Mouse (Mus musculus): Measurements from ENCODE around the gene Ovch2. TPM values are rescaled to one million over a fixed set of nuclear protein-coding genes. Genes with fewer than 3 reads are reported as not detected.
A peak's percentile ranks its signal among the peaks of the same experiment; 100 is the strongest.

Gene Ovch2
- polyA plus RNA-seq, 1 experiment from 2014 or later, result not detected

DNA sequence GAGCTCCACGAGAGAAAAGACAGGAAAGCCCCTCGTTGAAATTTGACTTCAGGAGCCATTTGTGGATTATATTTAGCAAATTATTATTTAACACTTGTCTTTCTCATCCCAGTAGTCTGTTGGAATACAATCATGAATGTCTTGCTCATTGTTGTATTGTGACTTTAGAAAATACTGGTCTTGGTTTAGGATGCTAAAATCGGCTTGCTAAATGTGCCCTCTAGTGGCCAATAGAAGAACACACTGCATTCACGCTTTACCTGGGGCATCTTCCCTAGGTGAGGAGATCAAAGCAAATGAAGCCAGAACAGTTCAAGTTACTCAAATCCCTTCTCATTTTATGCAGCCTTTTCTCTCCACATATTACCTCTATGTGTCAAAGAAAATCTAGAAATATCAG, 21.4 kb downstream of the Ovch2 start:
- no peak for ATAC-seq (ENCODE audit: low FRiP score, low TSS enrichment)
- no peak overlapping the region for H3K27ac ChIP-seq (ENCODE audit: low read length)
- H3K36me3 ChIP-seq (ENCODE audit: insufficient read depth, low read length), result no peaks in the 10 kb centered on the region
- no peak overlapping the region for H3K4me2 ChIP-seq (replicated peaks; ENCODE audit: low read depth, low read length)
- no peak overlapping the region for H3K9ac ChIP-seq (replicated peaks; ENCODE audit: low read length)
- no peaks in the 10 kb centered on the region for H3K27me3 ChIP-seq (ENCODE audit: insufficient read depth, low read length)
- 44% methylated on average over 4 of the region's 4 CpGs for WGBS
- H3K4me3 ChIP-seq (ENCODE audit: low read length), result no peak overlapping the region
- no peaks in the 10 kb centered on the region for H3K9me3 ChIP-seq (ENCODE audit: low read length)
- no peaks in the 10 kb centered on the region for H3K4me1 ChIP-seq (ENCODE audit: insufficient read depth, low read length)

DNA sequence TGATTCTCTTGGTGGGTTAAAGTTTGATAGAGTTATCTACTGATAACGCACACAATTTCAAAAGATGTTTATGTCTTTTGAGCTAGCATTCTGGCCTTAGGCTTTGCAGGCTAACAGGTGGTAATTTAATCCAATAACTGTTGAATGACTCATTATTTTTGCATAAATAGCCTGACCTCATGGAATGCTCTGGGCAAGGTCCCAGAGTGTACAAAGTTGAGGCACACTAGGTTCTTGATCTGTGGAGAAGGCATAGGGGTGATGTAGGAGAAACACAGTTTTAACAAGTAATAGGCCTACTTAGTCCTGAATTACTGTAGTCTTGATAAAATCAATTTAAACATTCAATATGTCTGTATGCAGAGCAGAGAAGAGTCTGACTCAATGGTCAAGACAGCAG, 22.8 kb downstream of the Ovch2 start:
- WGBS, result 54% methylated on average over 1 of the region's 1 CpGs
- H3K27ac ChIP-seq (ENCODE audit: low read length), result no peak overlapping the region
- H3K4me1 ChIP-seq (ENCODE audit: insufficient read depth, low read length), result no peaks in the 10 kb centered on the region
- no peak overlapping the region for H3K4me2 ChIP-seq (replicated peaks; ENCODE audit: low read depth, low read length)
- ATAC-seq (ENCODE audit: low FRiP score, low TSS enrichment), result no peak
- H3K9me3 ChIP-seq (ENCODE audit: low read length), result no peaks in the 10 kb centered on the region
- H3K9ac ChIP-seq (replicated peaks; ENCODE audit: low read length), result no peak overlapping the region
- no peaks in the 10 kb centered on the region for H3K27me3 ChIP-seq (ENCODE audit: insufficient read depth, low read length)
- H3K36me3 ChIP-seq (ENCODE audit: insufficient read depth, low read length), result no peaks in the 10 kb centered on the region
- H3K4me3 ChIP-seq (ENCODE audit: low read length), result no peak overlapping the region

DNA sequence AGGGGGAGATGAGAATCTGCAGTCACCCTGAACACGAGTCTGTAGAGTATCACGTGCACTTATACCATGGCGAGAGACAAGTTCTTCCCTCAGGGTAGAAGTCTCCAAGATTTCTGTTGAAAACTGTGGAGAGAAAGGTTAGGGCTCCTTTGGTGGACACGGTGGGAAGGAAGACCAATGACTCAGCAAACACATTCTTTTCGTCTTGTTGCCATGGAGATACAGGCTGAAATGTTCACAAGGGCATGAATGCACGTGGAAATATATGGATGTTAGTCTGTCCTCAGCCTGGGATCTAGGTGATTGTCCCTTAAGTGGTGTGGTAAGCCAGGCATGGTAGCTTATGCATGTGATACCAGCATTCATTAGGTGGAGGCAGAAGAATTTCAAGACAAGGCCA, 30.2 kb downstream of the Ovch2 start:
- no peaks in the 10 kb centered on the region for H3K27me3 ChIP-seq (ENCODE audit: insufficient read depth, low read length)
- no peaks in the 10 kb centered on the region for H3K4me1 ChIP-seq (ENCODE audit: insufficient read depth, low read length)
- H3K4me2 ChIP-seq (replicated peaks; ENCODE audit: low read depth, low read length), result no peak overlapping the region
- ATAC-seq (ENCODE audit: low FRiP score, low TSS enrichment), result no peak
- no peaks in the 10 kb centered on the region for H3K36me3 ChIP-seq (ENCODE audit: insufficient read depth, low read length)
- H3K4me3 ChIP-seq (ENCODE audit: low read length), result no peak overlapping the region
- WGBS, result 64% methylated on average over 6 of the region's 6 CpGs
- no peaks in the 10 kb centered on the region for H3K9me3 ChIP-seq (ENCODE audit: low read length)
- no peak overlapping the region for H3K27ac ChIP-seq (ENCODE audit: low read length)
- H3K9ac ChIP-seq (replicated peaks; ENCODE audit: low read length), result no peak overlapping the region

DNA sequence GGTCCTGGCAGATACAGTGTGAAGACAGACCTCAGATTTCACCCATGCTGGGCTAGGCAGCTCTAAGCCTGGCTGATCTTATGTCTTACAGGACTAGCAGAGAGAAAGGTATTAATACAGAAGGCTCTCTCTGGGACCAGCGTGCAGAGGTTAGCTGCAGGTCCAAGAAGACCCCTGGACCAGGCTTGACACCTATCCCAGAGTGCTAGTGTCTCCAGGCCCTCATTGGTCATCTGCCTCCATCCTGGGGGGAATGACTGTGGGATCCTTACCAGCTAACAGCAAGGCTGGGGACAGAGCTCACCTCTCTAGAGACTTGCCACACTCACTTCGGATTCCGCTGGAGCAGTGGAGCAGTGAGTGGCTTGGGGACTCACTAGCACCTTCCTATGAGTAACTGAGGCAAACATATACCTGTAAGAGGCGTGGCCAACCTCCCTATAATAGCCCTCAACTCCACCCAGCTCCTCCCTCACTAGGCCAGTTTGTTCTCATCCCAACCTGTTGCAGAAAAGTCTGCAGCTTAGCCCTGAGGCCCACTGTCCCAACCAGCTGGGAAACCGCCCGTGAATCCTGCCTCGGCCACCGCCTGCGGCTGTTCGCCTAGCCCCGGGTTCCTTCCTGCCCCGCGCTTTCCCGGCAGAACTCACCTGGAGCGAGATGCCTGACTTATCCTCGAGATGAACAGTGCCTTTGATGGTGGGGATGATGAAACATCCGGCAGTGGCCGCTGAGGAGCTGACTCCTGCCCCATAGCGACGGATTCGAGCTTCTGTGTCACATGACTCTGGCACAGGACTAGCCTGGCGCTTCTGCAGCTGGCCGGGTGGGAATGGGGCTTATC, 43.5 kb downstream of the Ovch2 start, which contains the start of gene Cyb5r2:
Cyb5r2 (minus strand) TSS at position 725 of the 844 bp plus-strand sequence.
- Histone ChIP-seq H3K27ac (ENCODE audit: low read length) (no peak within 1 kb of the TSS), H3K9ac (replicated peaks; ENCODE audit: low read length) (peak within 1 kb of the TSS; percentile 53), H3K27me3 (ENCODE audit: insufficient read depth, low read length) (no peaks in the 10 kb centered on the region), H3K4me1 (ENCODE audit: insufficient read depth, low read length) (peaks cover 6% of the 10 kb centered on the region; the same call in 1 of the 2 replicates), H3K9me3 (ENCODE audit: low read length) (no peaks in the 10 kb centered on the region), H3K36me3 (ENCODE audit: insufficient read depth, low read length) (no peaks in the 10 kb centered on the region), H3K4me3 (ENCODE audit: low read length) (peak within 1 kb of the TSS; percentile 35), H3K4me2 (replicated peaks; ENCODE audit: low read depth, low read length) (peak within 1 kb of the TSS; percentile 59)
- WGBS, result 10% methylated on average over 23 of the region's 23 CpGs
- peak; percentile 84 for ATAC-seq (ENCODE audit: low FRiP score, low TSS enrichment)

DNA sequence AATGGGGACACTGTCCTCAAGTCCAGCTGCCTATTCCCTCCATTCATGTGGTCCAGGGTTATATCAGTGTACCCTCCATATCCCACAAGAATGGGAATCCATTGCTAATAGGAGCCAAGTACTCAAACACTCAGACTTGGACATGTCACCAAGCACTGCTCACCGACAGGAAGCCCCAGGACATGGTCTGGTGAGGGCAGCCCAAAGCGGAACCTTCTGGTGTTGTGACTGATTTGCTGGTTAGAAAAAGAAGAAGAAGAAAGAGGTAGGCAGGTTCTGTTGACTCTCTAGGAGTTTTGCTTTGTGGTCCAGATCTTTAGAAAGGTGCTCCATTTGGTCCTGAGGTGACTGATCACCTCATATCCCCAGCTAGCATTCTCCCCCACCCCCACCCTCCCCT, 44.3 kb downstream of the Ovch2 start:
- no peaks in the 10 kb centered on the region for H3K9me3 ChIP-seq (ENCODE audit: low read length)
- WGBS, result 75% methylated on average over 2 of the region's 2 CpGs
- H3K27me3 ChIP-seq (ENCODE audit: insufficient read depth, low read length), result no peaks in the 10 kb centered on the region
- H3K27ac ChIP-seq (ENCODE audit: low read length), result no peak overlapping the region
- no peak overlapping the region for H3K4me2 ChIP-seq (replicated peaks; ENCODE audit: low read depth, low read length)
- ATAC-seq (ENCODE audit: low FRiP score, low TSS enrichment), result no peak
- H3K4me3 ChIP-seq (ENCODE audit: low read length), result no peak overlapping the region
- no peak overlapping the region for H3K9ac ChIP-seq (replicated peaks; ENCODE audit: low read length)
- peaks cover 6% of the 10 kb centered on the region; the same call in 1 of the 2 replicates for H3K4me1 ChIP-seq (ENCODE audit: insufficient read depth, low read length)
- H3K36me3 ChIP-seq (ENCODE audit: insufficient read depth, low read length), result no peaks in the 10 kb centered on the region

DNA sequence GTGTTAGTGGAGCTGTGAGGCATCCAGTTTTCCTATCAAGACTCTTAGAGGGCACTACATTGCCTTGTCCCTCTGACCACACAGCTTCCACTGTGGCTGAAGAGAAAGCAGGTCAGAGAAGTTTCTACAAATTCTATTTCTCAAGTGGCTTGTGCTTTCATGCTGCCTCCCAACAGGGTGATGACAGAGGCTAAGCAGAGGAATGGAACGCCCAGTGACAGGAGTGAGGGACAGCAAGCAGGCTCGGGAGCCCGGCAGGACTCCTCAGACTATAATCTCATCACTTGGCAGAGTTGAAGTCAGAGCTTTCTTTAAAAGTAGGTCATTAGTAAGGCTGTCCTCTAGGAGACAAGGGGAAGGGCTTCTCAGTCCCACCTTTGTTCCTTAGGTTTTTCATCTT, 45.1 kb downstream of the Ovch2 start:
- Histone ChIP-seq H3K9me3 (ENCODE audit: low read length) (no peaks in the 10 kb centered on the region), H3K27ac (ENCODE audit: low read length) (no peak overlapping the region), H3K36me3 (ENCODE audit: insufficient read depth, low read length) (no peaks in the 10 kb centered on the region), H3K27me3 (ENCODE audit: insufficient read depth, low read length) (no peaks in the 10 kb centered on the region), H3K4me1 (ENCODE audit: insufficient read depth, low read length) (peaks cover 6% of the 10 kb centered on the region; the same call in 1 of the 2 replicates), H3K4me2 (replicated peaks; ENCODE audit: low read depth, low read length) (no peak overlapping the region), H3K9ac (replicated peaks; ENCODE audit: low read length) (no peak overlapping the region), H3K4me3 (ENCODE audit: low read length) (no peak overlapping the region)
- ATAC-seq (ENCODE audit: low FRiP score, low TSS enrichment), result no peak
- 80% methylated on average over 3 of the region's 3 CpGs for WGBS

DNA sequence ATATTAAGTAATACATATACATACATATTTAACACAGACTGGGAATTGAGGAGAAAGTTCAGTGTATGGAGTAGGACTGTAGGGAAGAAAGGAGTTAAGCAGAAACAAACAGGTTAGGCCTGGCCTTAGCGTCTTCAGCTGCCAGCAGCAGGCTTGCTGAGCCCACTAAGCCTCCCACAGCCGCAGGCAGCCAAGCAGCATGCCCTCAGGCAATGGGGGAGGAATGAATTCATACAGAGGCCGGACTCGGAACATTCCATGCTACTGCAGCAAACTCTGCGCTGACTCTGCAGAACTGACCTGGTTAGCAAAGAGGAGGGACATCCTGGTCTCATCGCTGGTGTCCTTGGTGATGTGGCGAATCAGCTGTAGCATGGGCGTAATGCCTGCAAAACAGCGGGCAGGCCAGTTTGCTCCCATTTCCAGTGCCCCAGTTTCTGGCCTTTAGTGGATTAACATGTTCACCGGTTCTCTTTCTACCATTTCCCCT, 48.9 kb downstream of the Ovch2 start:
- Histone ChIP-seq H3K4me1 (ENCODE audit: insufficient read depth, low read length) (no peaks in the 10 kb centered on the region), H3K4me2 (replicated peaks; ENCODE audit: low read depth, low read length) (no peak overlapping the region), H3K9ac (replicated peaks; ENCODE audit: low read length) (no peak overlapping the region), H3K4me3 (ENCODE audit: low read length) (no peak overlapping the region), H3K9me3 (ENCODE audit: low read length) (no peaks in the 10 kb centered on the region), H3K36me3 (ENCODE audit: insufficient read depth, low read length) (no peaks in the 10 kb centered on the region), H3K27me3 (ENCODE audit: insufficient read depth, low read length) (no peaks in the 10 kb centered on the region), H3K27ac (ENCODE audit: low read length) (no peak overlapping the region)
- ATAC-seq (ENCODE audit: low FRiP score, low TSS enrichment), result no peak
- 72% methylated on average over 10 of the region's 10 CpGs for WGBS

DNA sequence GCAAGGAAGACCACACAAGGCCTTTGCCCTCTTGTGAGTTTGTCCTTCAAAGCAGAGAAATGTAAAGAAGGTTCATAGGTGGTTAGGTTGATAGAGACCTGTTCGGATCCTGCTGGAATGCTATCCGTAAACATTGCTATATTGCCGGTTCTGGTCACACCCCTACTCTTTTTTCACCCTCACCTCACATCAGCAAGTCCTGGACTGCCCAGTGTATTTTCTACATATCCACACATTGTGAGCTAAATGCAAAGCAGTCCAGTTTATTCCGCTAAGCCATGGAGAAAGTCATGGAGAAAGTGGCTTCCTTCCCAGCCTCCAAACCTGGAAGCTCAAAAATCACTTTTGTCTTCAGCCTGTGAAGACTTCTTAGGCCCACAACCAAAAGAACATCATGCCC, 51.3 kb downstream of the Ovch2 start:
- Histone ChIP-seq H3K9ac (replicated peaks; ENCODE audit: low read length) (no peak overlapping the region), H3K4me1 (ENCODE audit: insufficient read depth, low read length) (no peaks in the 10 kb centered on the region), H3K9me3 (ENCODE audit: low read length) (no peaks in the 10 kb centered on the region), H3K27me3 (ENCODE audit: insufficient read depth, low read length) (no peaks in the 10 kb centered on the region), H3K27ac (ENCODE audit: low read length) (no peak overlapping the region), H3K4me3 (ENCODE audit: low read length) (no peak overlapping the region), H3K4me2 (replicated peaks; ENCODE audit: low read depth, low read length) (no peak overlapping the region), H3K36me3 (ENCODE audit: insufficient read depth, low read length) (no peaks in the 10 kb centered on the region)
- ATAC-seq (ENCODE audit: low FRiP score, low TSS enrichment), result no peak
- WGBS, result 85% methylated on average over 4 of the region's 4 CpGs

DNA sequence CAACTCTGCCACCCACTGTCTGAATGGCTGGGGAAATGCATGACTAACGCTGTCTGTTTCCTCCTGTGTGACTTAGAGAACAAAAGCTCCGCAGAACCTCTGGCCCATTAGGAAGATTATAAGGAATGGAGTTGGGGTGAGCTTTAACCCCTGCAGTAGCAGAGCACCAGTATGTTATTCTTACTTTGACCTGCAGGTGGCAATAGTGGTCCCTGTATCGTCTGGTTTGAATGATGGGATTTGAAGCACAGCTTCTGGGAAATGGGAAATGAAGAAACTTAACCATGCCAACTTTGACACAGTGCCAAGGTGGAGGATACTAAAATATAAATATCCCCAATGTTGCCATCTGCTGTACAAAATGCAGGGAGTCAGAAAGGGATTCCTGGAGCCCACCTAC, 51.7 kb downstream of the Ovch2 start:
- WGBS, result 5% methylated on average over 3 of the region's 3 CpGs
- Histone ChIP-seq H3K27ac (ENCODE audit: low read length) (no peak overlapping the region), H3K9ac (replicated peaks; ENCODE audit: low read length) (no peak overlapping the region), H3K4me3 (ENCODE audit: low read length) (no peak overlapping the region), H3K4me2 (replicated peaks; ENCODE audit: low read depth, low read length) (no peak overlapping the region), H3K36me3 (ENCODE audit: insufficient read depth, low read length) (0 out of 2 replicates have a peak, but pooled peaks cover 1% of the 10 kb centered on the region), H3K9me3 (ENCODE audit: low read length) (no peaks in the 10 kb centered on the region), H3K27me3 (ENCODE audit: insufficient read depth, low read length) (no peaks in the 10 kb centered on the region), H3K4me1 (ENCODE audit: insufficient read depth, low read length) (no peaks in the 10 kb centered on the region)
- no peak for ATAC-seq (ENCODE audit: low FRiP score, low TSS enrichment)

DNA sequence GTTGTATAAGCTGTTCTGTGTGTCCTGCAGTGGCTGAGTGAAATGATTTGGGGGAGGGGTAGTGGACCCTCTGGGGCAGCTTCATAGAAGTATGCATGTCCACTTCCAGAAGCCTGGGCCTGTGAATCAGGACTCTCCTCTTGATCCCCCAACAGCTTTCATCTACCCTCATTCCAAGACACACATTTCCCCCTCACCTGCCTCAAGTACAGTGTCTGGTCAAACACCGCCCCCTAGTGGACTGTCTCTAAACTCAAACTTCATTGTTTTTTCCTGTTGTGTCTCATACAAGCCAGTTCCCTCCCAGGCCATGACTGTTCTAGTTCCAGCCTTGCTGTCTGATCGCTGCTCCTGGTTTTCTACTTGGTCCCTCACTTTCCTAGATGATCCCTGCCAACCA, 53.1 kb downstream of the Ovch2 start:
- Histone ChIP-seq H3K4me1 (ENCODE audit: insufficient read depth, low read length) (no peaks in the 10 kb centered on the region), H3K27ac (ENCODE audit: low read length) (no peak overlapping the region), H3K27me3 (ENCODE audit: insufficient read depth, low read length) (no peaks in the 10 kb centered on the region), H3K4me3 (ENCODE audit: low read length) (no peak overlapping the region), H3K36me3 (ENCODE audit: insufficient read depth, low read length) (peaks cover 14% of the 10 kb centered on the region), H3K4me2 (replicated peaks; ENCODE audit: low read depth, low read length) (no peak overlapping the region), H3K9ac (replicated peaks; ENCODE audit: low read length) (no peak overlapping the region), H3K9me3 (ENCODE audit: low read length) (no peaks in the 10 kb centered on the region)
- ATAC-seq (ENCODE audit: low FRiP score, low TSS enrichment), result no peak
- whole genome bisulfite sequencing, result 12% methylated on average over 2 of the region's 2 CpGs

All from kidney, embryonic 16.5 days (tissue).